Mouse (Mus musculus) inflammation-experienced regulatory T-cells, adult 6 months (primary cell): ENCODE measurements around the gene Impg1. TPM values are rescaled to one million over a fixed set of nuclear protein-coding genes. Genes with fewer than 3 reads are reported as not detected.
"Not testable (repeated sequence)": the region's sequence is repeated elsewhere in the genome, so short reads cannot be mapped to it uniquely, and the experiment has no call there.

Source experiments
- ATAC-seq: one replicate; pipeline ENCODE4 v1.8.0; 2017
- polyA plus RNA-seq, 3 experiments: library from polyadenylated mRNA; unstranded; fragments of 100-300 nt; shearing (Covaris generic); gene quantifications; one replicate each; pipeline ENCODE4 v1.2.1; 2017

The Impg1 gene
- polyA plus RNA-seq, 3 experiments from 2014 or later, result 0.28 to 0.46 TPM; not detected in 1

GRCm38 (mm10) chr9:80342520-80342919 is 122.8 kb downstream of the Impg1 start:
- peak; percentile 16 for ATAC-seq

- peak; percentile 26 for ATAC-seq
These were observed 123.5 kb downstream of the Impg1 start for GRCm38 (mm10) chr9:80341756-80342155.

- no peak for ATAC-seq
These were observed 124.4 kb downstream of the Impg1 start for GRCm38 (mm10) chr9:80340927-80341326.

GRCm38 (mm10) chr9:80338026-80338425 is 127.3 kb downstream of the Impg1 start:
- no peak for ATAC-seq

GRCm38 (mm10) chr9:80335660-80336357 is 129.5 kb downstream of the Impg1 start:
- no peak for ATAC-seq

- no peak for ATAC-seq
These were observed 131.2 kb downstream of the Impg1 start for GRCm38 (mm10) chr9:80333998-80334605.

- ATAC-seq, result no peak
These were observed 131.8 kb downstream of the Impg1 start for GRCm38 (mm10) chr9:80333466-80333865.

- ATAC-seq, result peak; percentile 85
These were observed 133.1 kb downstream of the Impg1 start for GRCm38 (mm10) chr9:80332153-80332552.

GRCm38 (mm10) chr9:80321051-80321887 is 144.0 kb downstream of the Impg1 start:
- ATAC-seq, result not testable (repeated sequence)

- ATAC-seq, result peak; percentile 75
These were observed 147.3 kb downstream of the Impg1 start for GRCm38 (mm10) chr9:80318027-80318426.

GRCm38 (mm10) chr9:80315922-80316321 is 149.4 kb downstream of the Impg1 start:
- no peak for ATAC-seq

GRCm38 (mm10) chr9:80313610-80314009 is 151.7 kb downstream of the Impg1 start:
- peak; percentile 72 for ATAC-seq

- no peak for ATAC-seq
These were observed 157.7 kb downstream of the Impg1 start for GRCm38 (mm10) chr9:80307629-80308028.

GRCm38 (mm10) chr9:80306853-80307252 is 158.4 kb downstream of the Impg1 start:
- no peak for ATAC-seq

- ATAC-seq, result no peak
These were observed 158.9 kb downstream of the Impg1 start for GRCm38 (mm10) chr9:80306390-80306789.

- ATAC-seq, result no peak
These were observed 161.8 kb downstream of the Impg1 start for GRCm38 (mm10) chr9:80303518-80303917.

GRCm38 (mm10) chr9:80299031-80299430 is 166.2 kb downstream of the Impg1 start:
- ATAC-seq, result peak; percentile 80

- ATAC-seq, result no peak
These were observed 169.2 kb downstream of the Impg1 start for GRCm38 (mm10) chr9:80296086-80296485.

- ATAC-seq, result peak; percentile 76
These were observed 172.2 kb downstream of the Impg1 start for GRCm38 (mm10) chr9:80293056-80293584.

GRCm38 (mm10) chr9:80286845-80287244 is 178.4 kb downstream of the Impg1 start:
- ATAC-seq, result no peak

GRCm38 (mm10) chr9:80284539-80285174 is 180.6 kb downstream of the Impg1 start:
- ATAC-seq, result no peak

GRCm38 (mm10) chr9:80282426-80282825 is 182.9 kb downstream of the Impg1 start:
- peak; percentile 73 for ATAC-seq

GRCm38 (mm10) chr9:80280724-80281123 is 184.6 kb downstream of the Impg1 start:
- no peak for ATAC-seq
